Mouse (Mus musculus): ENCODE results near the gene Adprm. TPM values are rescaled to one million over a fixed set of nuclear protein-coding genes. Genes with fewer than 3 reads are reported as not detected.

Adprm gene
- polyA plus RNA-seq, 1 experiment from 2014 or later: 26.5 TPM

- H3K27ac ChIP-seq (ENCODE audit: low read depth, low read length): peak overlapping the region; percentile 57; the same call in 1 of the 2 replicates
- no peaks in the 10 kb centered on the region for H3K4me1 ChIP-seq (replicated peaks; ENCODE audit: control insufficient read depth, insufficient read depth, low read length)
- peak; percentile 83 for ATAC-seq
- H3K4me2 ChIP-seq (replicated peaks; ENCODE audit: low read depth): peak overlapping the region; percentile 35
- TF ChIP-seq CTCF (IDR thresholded peaks at IDR 0.05; ENCODE audit: low read depth): no peak
- H3K27me3 ChIP-seq (replicated peaks; ENCODE audit: control insufficient read depth, insufficient read depth, low read length): no peaks in the 10 kb centered on the region
- H3K4me3 ChIP-seq (ENCODE audit: low read depth, low read length): no peak overlapping the region
- H3K36me3 ChIP-seq (ENCODE audit: control insufficient read depth, insufficient read depth): no peaks in the 10 kb centered on the region
- no peak overlapping the region for H3K9ac ChIP-seq (ENCODE audit: low read depth, low read length)
- WGBS: 5% methylated on average over 12 of the region's 12 CpGs
- H3K9me3 ChIP-seq (ENCODE audit: control insufficient read depth): no peaks in the 10 kb centered on the region
Measured at GRCm38 (mm10) chr11:67017801-67018591, 34.4 kb downstream of the Adprm start.

- 52% methylated on average over 4 of the region's 4 CpGs for WGBS
- Histone ChIP-seq H3K27me3 (replicated peaks; ENCODE audit: control insufficient read depth, insufficient read depth, low read length) (no peaks in the 10 kb centered on the region), H3K36me3 (ENCODE audit: control insufficient read depth, insufficient read depth) (no peaks in the 10 kb centered on the region), H3K9ac (ENCODE audit: low read depth, low read length) (no peak overlapping the region), H3K9me3 (ENCODE audit: control insufficient read depth) (no peaks in the 10 kb centered on the region), H3K4me2 (replicated peaks; ENCODE audit: low read depth) (no peak overlapping the region), H3K27ac (ENCODE audit: low read depth, low read length) (no peak overlapping the region), H3K4me1 (replicated peaks; ENCODE audit: control insufficient read depth, insufficient read depth, low read length) (no peaks in the 10 kb centered on the region), H3K4me3 (ENCODE audit: low read depth, low read length) (no peak overlapping the region)
- ATAC-seq: no peak
- no peak for TF ChIP-seq CTCF (IDR thresholded peaks at IDR 0.05; ENCODE audit: low read depth)
Measured at GRCm38 (mm10) chr11:67011635-67012034, 40.8 kb downstream of the Adprm start.

DNA sequence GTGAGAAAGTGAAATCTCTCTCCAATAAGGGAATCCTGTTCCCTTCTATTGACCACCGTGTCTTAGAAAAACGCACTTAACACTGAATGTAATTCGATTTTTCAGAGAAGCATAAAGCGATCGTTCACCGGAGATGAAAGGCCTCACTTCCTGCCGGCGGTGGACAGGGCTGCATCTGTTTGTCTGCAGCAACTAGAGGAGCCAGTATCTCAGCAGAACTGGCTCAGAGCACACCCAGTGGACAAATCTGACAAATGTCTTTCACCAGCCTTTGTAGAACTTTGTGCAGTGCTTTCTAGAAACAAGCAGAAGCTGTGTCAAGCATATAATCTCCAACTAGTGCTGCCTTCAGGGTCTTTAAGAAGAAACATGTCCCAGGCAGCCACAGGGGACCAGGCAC lies 42.0 kb downstream of the Adprm start:
- H3K4me1 ChIP-seq (replicated peaks; ENCODE audit: control insufficient read depth, insufficient read depth, low read length): no peaks in the 10 kb centered on the region
- WGBS: 7% methylated on average over 8 of the region's 8 CpGs
- ATAC-seq: 0 out of 2 replicates have a peak, but pooled peaks have one; percentile 31
- H3K27ac ChIP-seq (ENCODE audit: low read depth, low read length): no peak overlapping the region
- peak; percentile 59 for TF ChIP-seq CTCF (IDR thresholded peaks at IDR 0.05; ENCODE audit: low read depth)
- no peak overlapping the region for H3K9ac ChIP-seq (ENCODE audit: low read depth, low read length)
- H3K36me3 ChIP-seq (ENCODE audit: control insufficient read depth, insufficient read depth): no peaks in the 10 kb centered on the region
- H3K4me2 ChIP-seq (replicated peaks; ENCODE audit: low read depth): no peak overlapping the region
- no peaks in the 10 kb centered on the region for H3K27me3 ChIP-seq (replicated peaks; ENCODE audit: control insufficient read depth, insufficient read depth, low read length)
- no peaks in the 10 kb centered on the region for H3K9me3 ChIP-seq (ENCODE audit: control insufficient read depth)
- H3K4me3 ChIP-seq (ENCODE audit: low read depth, low read length): no peak overlapping the region

GRCm38 (mm10) chr11:67008528-67008927 lies 43.9 kb downstream of the Adprm start:
- no peaks in the 10 kb centered on the region for H3K4me1 ChIP-seq (replicated peaks; ENCODE audit: control insufficient read depth, insufficient read depth, low read length)
- H3K9me3 ChIP-seq (ENCODE audit: control insufficient read depth): no peaks in the 10 kb centered on the region
- no peak for TF ChIP-seq CTCF (IDR thresholded peaks at IDR 0.05; ENCODE audit: low read depth)
- H3K4me3 ChIP-seq (ENCODE audit: low read depth, low read length): no peak overlapping the region
- no peaks in the 10 kb centered on the region for H3K36me3 ChIP-seq (ENCODE audit: control insufficient read depth, insufficient read depth)
- ATAC-seq: no peak
- no peak overlapping the region for H3K27ac ChIP-seq (ENCODE audit: low read depth, low read length)
- no peak overlapping the region for H3K9ac ChIP-seq (ENCODE audit: low read depth, low read length)
- 89% methylated on average over 4 of the region's 4 CpGs for WGBS
- H3K27me3 ChIP-seq (replicated peaks; ENCODE audit: control insufficient read depth, insufficient read depth, low read length): no peaks in the 10 kb centered on the region
- no peak overlapping the region for H3K4me2 ChIP-seq (replicated peaks; ENCODE audit: low read depth)

DNA sequence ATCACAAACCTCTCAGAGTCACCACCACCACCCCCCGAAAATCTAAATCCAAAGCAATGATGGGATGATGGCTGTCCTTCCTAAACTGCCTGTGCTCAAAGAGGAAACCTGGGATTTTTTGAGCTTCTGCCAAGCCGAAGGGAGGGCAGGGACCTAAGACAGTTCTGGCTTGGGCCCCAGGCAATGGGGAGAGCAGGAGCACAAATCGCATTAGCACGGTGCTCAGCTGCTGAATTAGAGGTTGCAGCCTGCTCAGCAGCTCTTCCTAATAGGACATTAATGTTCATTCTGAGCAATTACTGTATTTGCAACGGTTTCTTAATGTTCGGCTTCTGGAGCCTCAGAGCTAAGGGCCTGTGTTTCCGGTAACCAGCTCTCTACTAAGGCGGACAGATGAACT lies 44.4 kb downstream of the Adprm start:
- no peaks in the 10 kb centered on the region for H3K9me3 ChIP-seq (ENCODE audit: control insufficient read depth)
- no peak overlapping the region for H3K4me3 ChIP-seq (ENCODE audit: low read depth, low read length)
- H3K36me3 ChIP-seq (ENCODE audit: control insufficient read depth, insufficient read depth): no peaks in the 10 kb centered on the region
- TF ChIP-seq CTCF (IDR thresholded peaks at IDR 0.05; ENCODE audit: low read depth): no peak
- no peak overlapping the region for H3K9ac ChIP-seq (ENCODE audit: low read depth, low read length)
- no peaks in the 10 kb centered on the region for H3K27me3 ChIP-seq (replicated peaks; ENCODE audit: control insufficient read depth, insufficient read depth, low read length)
- no peak for ATAC-seq
- no peak overlapping the region for H3K27ac ChIP-seq (ENCODE audit: low read depth, low read length)
- H3K4me1 ChIP-seq (replicated peaks; ENCODE audit: control insufficient read depth, insufficient read depth, low read length): no peaks in the 10 kb centered on the region
- no peak overlapping the region for H3K4me2 ChIP-seq (replicated peaks; ENCODE audit: low read depth)
- 82% methylated on average over 8 of the region's 8 CpGs for WGBS

- Histone ChIP-seq H3K27me3 (replicated peaks; ENCODE audit: control insufficient read depth, insufficient read depth, low read length) (no peaks in the 10 kb centered on the region), H3K9ac (ENCODE audit: low read depth, low read length) (no peak overlapping the region), H3K4me2 (replicated peaks; ENCODE audit: low read depth) (no peak overlapping the region), H3K36me3 (ENCODE audit: control insufficient read depth, insufficient read depth) (no peaks in the 10 kb centered on the region), H3K9me3 (ENCODE audit: control insufficient read depth) (no peaks in the 10 kb centered on the region), H3K27ac (ENCODE audit: low read depth, low read length) (no peak overlapping the region), H3K4me1 (replicated peaks; ENCODE audit: control insufficient read depth, insufficient read depth, low read length) (no peaks in the 10 kb centered on the region), H3K4me3 (ENCODE audit: low read depth, low read length) (no peak overlapping the region)
- WGBS: 62% methylated on average over 2 of the region's 2 CpGs
- no peak for TF ChIP-seq CTCF (IDR thresholded peaks at IDR 0.05; ENCODE audit: low read depth)
- no peak for ATAC-seq
Measured at GRCm38 (mm10) chr11:67002911-67003310, 49.5 kb downstream of the Adprm start.

Measured in intestine, postnatal 0 days (tissue).